Mouse (Mus musculus) ES-Bruce4 (cell line): Measurements from ENCODE around the gene Selplg.

Experiments
- CTCF ChIP-seq: IDR thresholded peaks from one replicate; pipeline ENCODE4 v1.8.1; 2011; ENCODE audit warnings: low read depth, low read length
- EP300 ChIP-seq: IDR thresholded peaks from 2 replicates; pipeline ENCODE4 v1.6.1; 2011; ENCODE audit warnings: low read depth, low read length; ENCODE audit not compliant: insufficient read depth

DNA sequence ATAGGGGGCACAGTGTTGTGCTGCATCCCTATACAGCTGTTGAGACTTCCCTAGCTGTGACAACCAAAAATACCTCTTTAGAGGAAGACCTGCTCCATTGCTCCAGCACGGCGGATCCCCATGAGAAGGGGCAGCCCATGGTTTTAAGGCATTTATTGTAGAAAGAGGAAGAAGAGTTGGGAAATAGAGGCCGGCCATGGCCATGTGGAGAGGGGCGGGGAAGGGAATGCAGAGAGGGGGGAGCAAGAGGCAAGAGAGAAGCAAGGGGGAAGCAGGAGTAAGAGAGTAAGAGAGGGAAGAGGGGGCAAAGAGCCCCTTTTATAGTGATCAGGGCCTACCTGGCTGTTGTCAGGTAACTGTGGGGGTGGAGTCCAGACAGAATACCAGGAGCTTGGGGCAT, 22.3 kb downstream of the Selplg start:
- TF ChIP-seq CTCF, result no peak
- no peak for TF ChIP-seq EP300
